Mouse (Mus musculus): ENCODE data around the gene 1110008P14Rik.

Gene 1110008P14Rik

DNA sequence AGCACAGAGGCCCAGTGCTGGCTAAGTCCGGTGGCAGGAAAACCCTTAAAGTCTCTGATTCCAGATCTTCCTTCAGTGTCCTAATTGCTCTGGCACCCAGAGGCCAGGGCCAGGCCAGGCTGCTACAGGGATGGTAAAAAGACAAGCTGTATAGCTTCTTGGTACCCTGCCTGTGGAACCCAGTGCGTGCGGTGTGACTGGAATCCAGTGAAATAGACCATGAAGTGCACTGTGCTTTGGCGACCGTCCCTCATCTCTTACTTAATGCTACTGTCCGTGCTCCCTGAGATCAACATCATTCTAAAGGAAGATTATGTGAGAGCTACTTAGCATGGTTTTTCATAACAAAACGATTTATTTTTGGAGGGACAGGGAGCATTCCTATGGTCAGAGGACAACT is 29.7 kb upstream of the 1110008P14Rik start:
- DNase-seq (ENCODE audit: extremely low read depth, low read depth), result no peak

DNA sequence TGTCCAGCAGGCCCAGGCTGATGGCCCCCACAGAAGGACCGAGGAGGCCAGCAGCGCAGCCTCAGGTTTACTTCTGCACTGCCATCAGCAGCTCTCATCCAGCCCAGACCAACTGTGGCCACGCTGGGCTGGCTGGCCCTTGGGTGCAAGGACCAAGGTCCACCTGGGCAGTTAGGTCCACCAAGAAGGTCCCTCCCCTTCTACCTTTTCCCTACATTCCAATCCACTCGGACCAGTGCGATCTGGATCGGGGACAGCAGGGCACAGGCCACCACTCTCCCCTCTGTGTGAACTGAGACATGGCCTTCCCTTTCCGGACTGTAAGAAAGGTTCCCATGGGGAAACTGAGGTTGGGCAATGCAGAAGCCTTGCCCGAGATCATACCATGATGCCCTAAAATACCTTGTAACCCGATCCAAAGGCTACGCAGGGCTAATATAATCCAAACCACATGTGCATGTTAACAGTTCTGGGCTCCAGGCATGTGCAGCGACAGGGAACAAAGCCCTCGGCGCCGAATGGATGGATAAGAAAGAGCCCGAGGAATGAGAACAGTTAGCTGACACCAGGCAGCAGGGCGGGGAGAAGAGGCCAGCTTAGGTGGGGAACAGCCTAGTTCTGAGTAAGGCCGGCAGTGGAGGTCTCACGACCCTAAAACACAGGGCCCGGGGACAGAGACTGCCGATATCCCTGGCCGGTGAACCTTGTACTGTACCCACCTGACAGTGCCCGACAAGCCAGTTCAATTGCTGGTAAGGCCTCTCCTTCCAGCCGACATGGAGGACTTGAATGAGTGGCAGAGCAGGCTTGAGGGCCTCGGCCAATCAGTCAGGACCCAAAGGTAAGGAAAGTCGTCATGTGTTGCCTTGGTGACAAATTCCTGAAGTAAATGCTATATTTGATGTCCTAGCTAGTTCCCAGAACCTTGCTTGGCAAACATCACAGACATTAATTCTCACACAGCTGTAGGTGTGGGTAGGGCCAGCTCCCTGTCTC is 27.0 kb upstream of the 1110008P14Rik start:
- no peak for DNase-seq (ENCODE audit: extremely low read depth, low read depth)

DNA sequence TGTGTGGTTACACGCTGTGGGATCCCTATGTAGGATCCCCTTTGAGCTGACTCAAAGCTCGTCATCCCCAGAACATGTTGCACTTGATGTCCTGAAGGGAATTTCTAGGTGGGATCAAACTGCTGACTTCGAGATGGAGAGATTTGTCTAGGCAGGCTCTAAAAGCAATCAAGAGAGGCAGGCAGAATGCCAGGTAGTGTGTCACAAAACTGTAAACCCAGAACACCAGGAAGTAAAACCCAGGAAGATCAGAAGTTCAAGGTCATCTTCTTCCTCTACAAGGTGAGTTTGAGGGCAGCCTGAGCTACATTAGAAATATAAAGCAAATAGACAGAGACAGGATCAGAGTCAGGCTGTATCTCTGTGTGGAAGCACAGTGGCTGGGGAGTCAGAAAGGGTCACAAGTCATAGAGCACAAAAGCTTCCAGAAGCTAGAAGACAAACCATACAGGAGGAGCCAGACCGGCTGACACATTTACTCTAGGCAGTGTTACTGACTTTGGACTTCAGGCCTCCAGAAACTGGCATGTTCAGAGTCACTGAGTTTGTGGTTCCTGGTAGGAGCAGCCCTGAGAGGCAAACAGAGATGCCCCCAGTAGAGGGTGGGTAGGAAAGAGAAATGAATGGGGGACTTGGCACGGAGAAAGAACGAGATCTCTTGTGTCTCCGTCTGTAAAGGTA is 25.5 kb upstream of the 1110008P14Rik start:
- DNase-seq (ENCODE audit: extremely low read depth, low read depth), result no peak

DNA sequence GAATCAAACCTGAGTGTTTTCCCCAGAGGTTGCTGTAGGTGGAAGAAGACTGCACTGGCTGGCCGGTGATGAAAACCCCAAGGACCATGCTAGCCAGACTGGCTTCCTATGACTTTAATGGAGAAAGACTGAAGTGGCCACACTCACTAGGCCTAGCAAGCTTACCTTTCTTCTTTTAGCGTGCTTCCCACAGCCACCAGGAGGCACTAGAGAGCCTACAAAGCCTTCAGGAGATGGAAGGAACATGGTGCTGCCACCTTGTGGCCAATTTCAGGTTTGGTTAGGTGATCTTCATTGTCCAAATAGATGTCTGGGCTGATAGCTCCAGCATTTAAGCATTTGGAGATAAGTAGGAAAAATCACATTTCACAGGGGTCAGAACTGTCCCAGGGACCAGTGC is 22.9 kb upstream of the 1110008P14Rik start:
- peak; percentile 83 for DNase-seq (ENCODE audit: extremely low read depth, low read depth)

DNA sequence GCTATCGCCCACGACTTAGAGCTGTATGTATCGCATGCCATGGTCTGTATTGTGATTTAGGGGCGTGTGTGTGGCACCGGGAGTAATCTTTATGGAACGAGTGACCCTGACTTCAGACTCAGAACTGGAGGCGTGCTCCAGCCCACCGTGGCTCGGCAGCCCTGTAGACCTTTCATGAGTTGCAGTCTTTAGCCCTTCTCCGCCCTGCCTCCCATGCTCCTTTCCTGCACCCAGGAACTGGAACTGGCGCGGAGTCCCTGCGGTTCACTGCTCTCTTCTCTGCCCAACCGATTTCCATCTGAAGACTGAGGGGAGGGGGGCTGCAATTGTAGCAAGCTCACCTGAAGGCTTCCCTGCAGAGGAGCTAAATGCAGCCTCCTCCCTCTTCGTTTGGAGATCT is 15.0 kb upstream of the 1110008P14Rik start:
- DNase-seq (ENCODE audit: extremely low read depth, low read depth), result no peak

DNA sequence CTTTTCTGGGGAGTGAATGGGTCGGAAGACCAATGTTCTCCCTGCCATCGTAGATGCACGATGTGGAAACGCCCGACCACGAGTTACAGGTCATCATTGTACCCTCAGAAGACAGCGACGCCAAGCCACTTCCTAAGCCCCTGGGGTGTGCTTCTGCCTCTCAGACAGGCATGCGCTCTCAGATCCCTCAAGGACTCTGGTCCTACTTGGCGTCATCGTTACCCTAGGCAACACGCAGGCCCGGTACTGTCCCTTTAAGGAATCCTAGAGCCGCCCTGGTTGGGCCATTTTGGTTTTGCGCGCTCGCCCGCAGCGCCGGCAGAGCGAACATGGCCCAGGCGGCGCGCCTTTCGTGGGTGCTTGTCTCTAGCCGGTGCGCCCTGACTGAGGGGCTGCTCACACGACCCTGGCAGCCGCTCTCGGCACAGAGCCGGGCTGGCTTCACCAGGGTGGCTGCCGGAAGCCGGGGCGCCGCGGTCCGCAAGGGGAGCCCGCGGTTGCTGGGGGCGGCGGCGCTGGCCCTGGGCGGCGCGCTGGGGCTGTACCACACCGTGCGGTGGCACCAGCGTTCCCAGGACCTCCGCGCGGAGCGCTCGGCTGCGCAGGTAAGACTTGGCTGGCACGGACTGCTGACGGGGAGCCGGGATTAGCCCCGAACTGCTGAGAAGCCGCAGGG is 14.3 kb upstream of the 1110008P14Rik start:
- peak; percentile 93 for DNase-seq (ENCODE audit: extremely low read depth, low read depth)

DNA sequence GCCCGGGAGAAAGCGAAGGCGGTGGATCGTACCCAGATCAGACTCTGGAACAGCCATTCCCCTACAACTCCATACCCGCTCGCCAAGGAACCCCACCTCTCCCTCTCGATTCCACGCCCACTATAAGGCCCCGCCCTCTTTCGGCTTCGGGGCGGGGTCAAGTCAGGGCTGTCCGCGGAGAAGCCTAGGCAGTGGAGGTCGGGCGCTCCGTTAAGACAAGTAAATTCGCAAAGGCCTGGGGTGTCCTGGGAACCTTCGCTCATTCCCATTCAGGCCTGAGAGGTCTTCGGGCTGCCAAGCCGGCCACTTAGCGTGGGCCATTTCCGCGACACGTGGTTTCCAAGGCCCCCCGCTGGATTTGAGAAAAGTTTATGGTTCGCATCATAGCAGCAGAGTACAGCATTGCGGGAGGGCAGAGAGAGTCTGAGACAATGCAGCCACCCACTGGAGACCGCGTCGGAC is 13.8 kb upstream of the 1110008P14Rik start, which contains the start of gene Ptges2:
Gene Ptges2, plus strand, starts transcription at position 413 of the 462 bp plus-strand sequence.
- DNase-seq (ENCODE audit: extremely low read depth, low read depth), result peak; percentile 73

DNA sequence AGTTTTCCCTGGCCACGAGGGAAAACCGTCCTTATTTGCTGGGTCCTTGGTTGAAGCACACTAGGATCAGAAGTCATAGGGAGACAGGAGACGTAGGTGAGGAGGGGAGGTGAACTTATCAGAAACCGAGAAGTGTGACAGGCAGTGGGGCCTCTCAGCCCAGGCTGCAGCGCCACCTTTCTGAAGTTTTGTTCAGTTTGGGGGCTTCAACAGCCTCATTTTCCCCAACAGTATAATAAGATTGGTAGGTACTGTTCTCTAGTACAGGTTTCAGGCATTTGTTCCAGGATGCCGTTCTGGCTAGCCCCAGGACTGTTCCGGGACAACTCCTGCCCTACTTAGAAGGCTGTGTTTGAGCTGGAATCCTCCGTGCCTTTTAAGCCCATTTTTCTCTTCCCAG is 13.2 kb upstream of the 1110008P14Rik start:
- peak; percentile 56 for DNase-seq (ENCODE audit: extremely low read depth, low read depth)

DNA sequence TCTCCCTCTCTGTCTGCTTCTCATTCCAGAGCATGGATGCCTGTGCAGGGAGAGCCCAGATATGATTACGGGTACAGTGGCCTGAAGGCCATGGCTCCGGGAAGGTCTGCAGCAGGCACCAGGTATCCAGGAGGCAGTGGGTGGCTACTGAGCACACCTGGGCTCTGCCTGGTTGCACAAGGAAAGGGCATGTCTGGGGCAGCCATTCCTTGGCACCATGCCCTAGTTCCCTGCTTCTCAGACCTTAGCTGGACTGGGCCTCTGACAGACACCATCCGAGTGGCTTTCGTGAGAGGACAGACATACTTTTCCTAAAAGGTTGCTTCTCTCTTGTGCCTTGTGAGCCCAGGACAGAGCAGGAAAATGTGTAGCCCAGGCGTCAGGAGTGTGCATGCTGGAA is 10.3 kb upstream of the 1110008P14Rik start:
- DNase-seq (ENCODE audit: extremely low read depth, low read depth), result no peak

DNA sequence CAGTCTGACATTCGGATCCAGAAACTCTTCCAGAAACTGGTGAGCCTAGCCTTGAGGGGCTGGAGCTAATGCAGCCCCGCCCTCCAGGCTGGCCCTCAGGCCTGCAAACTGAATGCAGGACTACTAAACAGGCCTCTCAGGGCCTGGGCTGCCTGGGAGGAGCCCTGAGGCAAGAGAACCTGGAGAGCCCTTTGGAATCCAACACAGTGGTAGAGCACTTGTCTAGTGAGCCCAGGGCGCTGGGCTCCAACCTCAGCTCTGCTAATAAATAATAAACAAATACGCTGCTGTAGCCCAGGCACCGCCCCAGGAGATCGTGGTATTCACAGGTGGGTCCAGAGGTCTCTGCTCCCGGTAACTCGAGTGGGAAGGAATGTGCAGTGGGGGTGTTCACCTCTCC is 9.1 kb upstream of the 1110008P14Rik start:
- no peak for DNase-seq (ENCODE audit: extremely low read depth, low read depth)

DNA sequence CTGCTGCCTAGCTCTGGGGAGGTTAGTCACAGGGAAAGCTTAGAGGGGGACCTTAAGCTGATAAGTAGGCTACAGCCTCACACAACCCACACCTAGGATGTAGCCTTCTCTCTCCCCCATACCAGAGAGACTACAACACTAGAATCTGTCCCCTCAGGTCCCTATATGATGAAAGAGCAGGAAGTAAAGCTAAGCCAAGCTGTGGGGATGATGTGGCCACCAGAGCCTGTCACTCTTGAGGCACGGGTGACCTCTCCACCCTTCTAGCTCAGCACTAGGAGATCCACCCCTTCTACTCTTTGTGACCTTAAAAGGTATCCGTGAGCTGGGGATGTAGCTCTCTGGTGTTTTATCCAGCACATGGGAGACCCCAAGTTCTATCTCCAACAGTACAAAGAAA is 7.4 kb upstream of the 1110008P14Rik start:
- DNase-seq (ENCODE audit: extremely low read depth, low read depth), result no peak

DNA sequence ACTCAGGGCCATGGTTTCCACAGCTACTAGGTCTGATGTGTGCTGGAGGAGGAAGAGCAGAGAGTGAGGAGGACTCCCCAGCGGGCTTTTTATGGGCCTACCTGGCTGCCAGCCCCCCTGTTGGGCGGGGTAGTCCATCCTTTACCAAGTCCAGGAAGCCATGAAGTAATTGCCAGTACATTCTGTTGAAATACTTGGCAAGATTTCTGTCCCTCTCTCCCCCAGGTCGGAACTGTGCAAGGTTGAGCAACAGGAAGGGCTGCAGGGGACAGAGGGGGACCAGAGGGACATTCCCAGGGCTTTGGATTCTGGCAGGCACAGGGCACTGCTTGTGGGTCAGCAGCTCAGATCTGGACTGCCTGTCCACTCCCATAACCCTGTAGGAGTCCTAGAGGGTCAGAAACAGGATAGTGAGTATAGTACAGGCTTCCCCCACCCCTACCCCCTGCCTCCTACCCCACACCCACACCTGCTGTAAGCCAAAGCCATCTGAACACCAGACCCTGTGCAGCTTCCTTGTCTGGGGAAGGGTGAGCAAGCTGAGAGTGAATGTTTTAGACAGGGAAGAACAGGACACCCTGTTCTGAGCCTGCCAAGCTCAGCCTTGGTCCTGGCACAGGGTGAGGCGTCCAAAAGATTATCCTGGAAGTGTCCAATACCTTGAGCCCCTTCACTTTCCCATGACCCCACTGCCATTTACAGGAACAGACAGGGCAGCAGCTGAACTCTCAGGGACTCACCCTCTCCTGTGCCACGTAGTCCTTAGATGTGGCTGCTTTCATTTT is 6.2 kb upstream of the 1110008P14Rik start, which contains the start of gene Lcn2:
Gene Lcn2, minus strand, starts transcription at position 547 of the 785 bp plus-strand sequence.
- no peak for DNase-seq (ENCODE audit: extremely low read depth, low read depth)

DNA sequence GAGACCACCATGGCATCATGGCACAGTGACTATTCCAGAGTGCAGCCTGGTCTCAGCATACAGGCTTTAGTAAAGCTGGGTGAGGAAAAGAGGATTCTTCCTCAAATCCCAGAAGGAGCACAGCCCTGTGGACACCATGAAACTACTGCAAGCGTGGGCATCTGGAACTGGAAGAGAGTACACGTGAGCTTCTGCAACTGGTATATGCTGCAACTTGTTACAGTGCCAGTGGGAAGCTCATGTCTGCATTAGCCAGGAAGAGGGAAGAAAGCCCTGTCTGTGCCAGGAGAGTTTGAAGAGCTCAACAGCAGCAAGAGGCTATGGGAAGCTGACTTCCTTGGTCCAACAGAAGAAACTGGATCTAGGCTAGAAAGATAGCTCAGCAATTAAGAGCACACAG is 951 bp upstream of the 1110008P14Rik start:
- DNase-seq (ENCODE audit: extremely low read depth, low read depth), result no peak

DNA sequence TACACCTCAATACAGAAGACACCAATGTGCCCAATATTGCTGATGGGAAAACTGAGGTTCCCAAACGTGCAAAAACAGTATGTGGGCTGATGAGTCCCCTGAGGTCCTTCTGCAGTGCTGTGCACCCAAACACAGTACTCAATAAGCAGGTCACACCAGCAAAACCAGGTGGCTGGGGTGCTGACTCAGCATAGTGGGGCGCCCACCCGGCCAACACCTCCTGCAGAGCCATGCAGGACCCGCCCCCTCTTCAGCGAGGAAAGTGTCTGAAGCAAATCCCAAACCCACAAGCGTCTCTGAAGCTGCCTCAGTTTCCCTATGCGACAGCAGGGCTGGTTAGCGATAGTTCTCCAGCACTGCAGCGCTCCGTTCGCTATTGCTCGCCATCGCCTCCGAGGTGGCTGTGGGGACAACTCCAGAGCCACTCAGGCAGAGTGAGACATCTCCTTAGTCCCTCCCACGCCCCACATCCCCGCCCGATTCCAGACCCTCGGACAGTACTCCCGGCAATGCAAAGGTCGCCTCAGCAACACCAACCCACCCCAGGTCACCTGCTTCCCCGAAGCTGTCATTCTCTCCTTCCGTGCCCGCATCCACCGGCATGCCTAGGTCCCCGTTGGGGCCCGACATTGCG is 480 bp downstream of the 1110008P14Rik start:
- no peak for DNase-seq (ENCODE audit: extremely low read depth, low read depth)

DNA sequence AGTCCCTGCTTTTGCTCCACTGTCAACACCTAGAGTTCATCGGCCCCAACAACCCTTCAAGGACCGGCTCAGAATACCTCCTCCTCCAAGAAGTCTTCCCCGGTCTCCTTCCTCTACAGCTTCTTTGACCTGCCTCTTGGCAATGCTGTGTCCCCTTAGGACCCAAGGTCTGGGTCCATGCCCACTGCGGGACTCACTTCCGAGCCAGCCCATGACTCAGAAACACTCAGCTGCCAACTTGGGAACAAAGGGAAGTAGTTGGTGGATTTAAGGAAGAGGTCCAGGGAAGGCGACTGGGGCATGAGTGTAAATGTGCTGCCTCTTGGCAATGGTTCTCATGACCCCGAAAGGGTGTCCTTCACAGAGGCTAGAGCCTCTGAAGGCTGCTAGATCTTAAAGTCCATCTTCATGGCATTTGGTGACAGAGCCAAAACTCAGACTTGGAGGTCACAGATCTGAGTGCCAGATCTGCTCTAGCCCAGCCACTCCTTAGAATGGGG is 1.7 kb downstream of the 1110008P14Rik start:
- no peak for DNase-seq (ENCODE audit: extremely low read depth, low read depth)

DNA sequence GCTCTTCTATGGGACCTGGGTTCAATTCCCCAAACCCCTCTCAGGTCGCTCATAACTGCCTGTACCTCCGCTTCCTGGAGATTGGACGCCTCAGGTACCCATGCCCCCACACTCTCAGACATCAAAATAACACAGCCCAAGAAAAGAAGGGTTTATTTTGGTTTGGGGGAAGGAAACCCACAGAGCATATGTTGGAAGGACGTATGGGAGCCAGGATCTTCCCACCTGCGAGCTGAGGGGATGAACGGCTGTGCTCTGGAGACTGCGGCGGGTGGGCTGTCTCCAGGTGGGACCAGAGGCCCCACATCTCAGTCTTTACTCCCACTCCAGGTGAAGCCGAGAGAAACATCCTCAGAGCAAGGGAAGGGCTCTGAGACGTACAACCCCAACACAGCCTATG is 4.8 kb downstream of the 1110008P14Rik start:
- no peak for DNase-seq (ENCODE audit: extremely low read depth, low read depth)

DNA sequence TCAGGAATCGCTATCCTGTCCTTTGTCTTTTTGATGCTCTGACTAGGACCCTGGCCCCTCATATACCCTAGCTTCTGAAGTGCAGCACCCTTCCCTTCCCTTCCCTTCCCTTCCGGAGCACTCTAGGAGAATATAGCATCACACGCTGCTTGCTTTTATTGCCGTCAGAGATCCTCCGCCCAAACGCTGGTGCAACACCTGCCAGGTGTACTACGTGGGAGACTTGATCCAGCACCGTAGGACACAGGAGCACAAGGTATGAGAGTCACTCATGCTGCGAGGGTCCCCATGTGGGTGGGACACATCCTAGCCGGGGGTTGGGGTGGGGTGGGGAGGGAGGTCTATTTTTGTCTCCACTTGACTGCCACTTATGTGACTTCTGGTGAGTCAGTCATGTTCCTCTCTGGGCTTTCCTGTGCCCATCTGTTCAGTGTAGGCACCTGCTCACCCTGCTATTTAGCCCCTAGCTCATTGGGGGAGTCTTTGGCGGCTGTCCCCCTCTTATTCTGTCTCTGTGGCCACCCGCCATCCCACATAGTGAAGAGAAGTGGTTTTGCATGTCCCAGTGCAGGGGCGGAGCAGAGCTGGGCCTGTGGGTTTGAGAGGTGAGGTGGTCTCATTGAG is 6.3 kb downstream of the 1110008P14Rik start:
- no peak for DNase-seq (ENCODE audit: extremely low read depth, low read depth)

DNA sequence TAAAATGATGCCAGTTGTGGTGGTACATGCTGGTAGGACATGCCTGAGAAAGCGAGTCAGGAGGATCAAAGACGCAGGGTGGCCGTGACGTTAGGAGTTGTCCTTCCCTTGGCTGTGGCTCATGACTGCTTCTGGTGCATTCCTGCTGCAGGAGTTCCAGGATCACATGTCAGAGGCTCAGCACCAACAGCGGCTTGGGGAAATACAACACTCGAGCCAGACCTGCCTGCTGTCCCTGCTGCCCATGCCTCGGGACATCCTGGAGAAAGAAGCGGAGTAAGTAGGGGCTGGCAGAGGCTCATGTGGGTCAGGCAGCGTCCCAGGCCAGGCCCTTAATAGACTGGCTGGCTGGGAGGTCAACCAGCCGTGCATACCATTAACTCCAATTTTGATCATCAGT is 7.5 kb downstream of the 1110008P14Rik start:
- DNase-seq (ENCODE audit: extremely low read depth, low read depth), result no peak

DNA sequence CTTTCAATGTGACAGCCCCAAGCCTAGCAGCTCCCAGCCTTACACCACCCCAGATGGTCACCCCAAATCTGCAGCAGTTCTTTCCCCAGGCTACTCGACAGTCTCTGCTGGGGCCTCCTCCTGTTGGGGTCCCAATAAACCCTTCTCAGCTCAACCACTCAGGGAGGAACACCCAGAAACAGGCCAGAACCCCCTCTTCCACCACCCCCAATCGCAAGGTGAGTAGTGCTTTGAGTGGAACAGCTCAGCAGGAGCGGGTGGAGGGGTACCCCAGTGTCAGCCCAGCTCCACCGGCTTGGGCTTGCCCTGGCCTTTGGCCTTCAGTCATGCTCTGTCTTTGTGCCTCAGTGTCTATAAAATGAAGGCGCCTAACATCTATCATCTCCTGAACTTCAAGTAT is 14.4 kb downstream of the 1110008P14Rik start:
- no peak for DNase-seq (ENCODE audit: extremely low read depth, low read depth)

DNA sequence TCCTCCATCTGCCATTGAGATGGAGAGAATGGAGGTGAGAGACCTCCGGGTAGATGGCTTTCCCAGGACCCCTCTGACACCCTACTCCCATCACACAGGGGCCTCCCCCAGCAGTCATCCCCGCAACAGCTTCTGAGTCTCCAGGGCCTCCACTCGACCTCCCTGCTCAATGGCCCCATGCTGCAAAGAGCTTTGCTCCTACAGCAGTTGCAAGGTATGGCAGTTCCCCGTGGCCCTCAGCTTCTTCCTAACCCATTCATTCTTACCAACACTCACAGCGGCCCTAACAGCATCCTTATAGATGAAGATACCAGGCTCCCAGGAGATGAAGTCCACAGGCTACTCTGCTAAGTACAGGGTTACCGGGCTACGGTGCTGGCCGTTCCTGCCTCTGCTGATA is 17.6 kb downstream of the 1110008P14Rik start:
- DNase-seq (ENCODE audit: extremely low read depth, low read depth), result no peak
